Mouse (Mus musculus): ENCODE measurements around the gene Trim54. TPM values are rescaled to one million over a fixed set of nuclear protein-coding genes. Genes with fewer than 3 reads are reported as not detected.

Gene Trim54
- polyA plus RNA-seq, 1 experiment from 2014 or later = 0.65 TPM

DNA sequence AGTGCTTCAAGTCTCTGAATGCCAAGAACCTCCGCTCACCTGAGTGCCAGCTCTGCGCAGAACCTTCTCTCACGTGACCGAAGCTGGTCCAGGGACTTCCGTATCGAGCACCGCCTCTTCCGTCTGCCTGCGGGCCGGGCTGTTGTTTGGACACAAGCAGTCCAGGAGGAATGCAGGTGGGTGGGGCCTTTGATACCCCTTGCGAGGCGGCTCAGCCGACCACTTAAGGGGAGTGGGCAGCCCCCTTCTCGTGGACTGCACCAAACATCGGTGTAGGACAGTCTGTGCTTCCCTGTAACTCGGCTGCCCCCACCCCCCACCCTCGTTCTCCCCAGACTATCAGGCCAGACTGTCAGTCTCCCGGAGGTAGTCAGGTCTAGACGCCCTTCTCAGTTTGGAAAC is 37.6 kb downstream of the Trim54 start, which contains the start of gene Mpv17:
Gene Mpv17, minus strand, starts transcription at position 100 of the 402 bp plus-strand sequence.
- Histone ChIP-seq H3K4me1 (replicated peaks; ENCODE audit: control insufficient read depth, insufficient read depth, low read length) (peaks cover 5% of the 10 kb centered on the region), H3K4me2 (ENCODE audit: low read depth, low read length) (peak within 1 kb of the TSS; percentile 80), H3K27me3 (ENCODE audit: control insufficient read depth, insufficient read depth, low read depth, low read length) (no peaks in the 10 kb centered on the region), H3K27ac (ENCODE audit: low read length) (peak within 1 kb of the TSS; percentile 75), H3K9ac (ENCODE audit: low read length) (peak within 1 kb of the TSS; percentile 81), H3K36me3 (ENCODE audit: control insufficient read depth, insufficient read depth, low read length) (peaks cover 23% of the 10 kb centered on the region), H3K4me3 (ENCODE audit: low read length) (peak within 1 kb of the TSS; percentile 72), H3K9me3 (ENCODE audit: control insufficient read depth, low read length) (no peaks in the 10 kb centered on the region)
- WGBS = under 1% methylated on average over 19 of the region's 19 CpGs
- peak; percentile 96 for ATAC-seq (ENCODE audit: low read depth)

- no peak for ATAC-seq (ENCODE audit: low read depth)
- Histone ChIP-seq H3K4me2 (ENCODE audit: low read depth, low read length) (no peak overlapping the region), H3K9me3 (ENCODE audit: control insufficient read depth, low read length) (no peaks in the 10 kb centered on the region), H3K4me1 (replicated peaks; ENCODE audit: control insufficient read depth, insufficient read depth, low read length) (no peaks in the 10 kb centered on the region), H3K9ac (ENCODE audit: low read length) (no peak overlapping the region), H3K27me3 (ENCODE audit: control insufficient read depth, insufficient read depth, low read depth, low read length) (no peaks in the 10 kb centered on the region), H3K36me3 (ENCODE audit: control insufficient read depth, insufficient read depth, low read length) (peaks cover 66% of the 10 kb centered on the region), H3K4me3 (ENCODE audit: low read length) (no peak overlapping the region), H3K27ac (ENCODE audit: low read length) (no peak overlapping the region)
Observed at GRCm38 (mm10) chr5:31162462-31162861, 46.0 kb downstream of the Trim54 start.

- no peaks in the 10 kb centered on the region for H3K9me3 ChIP-seq (ENCODE audit: control insufficient read depth, low read length)
- WGBS = 81% methylated on average over 1 of the region's 1 CpGs
- H3K4me3 ChIP-seq (ENCODE audit: low read length) = no peak overlapping the region
- H3K9ac ChIP-seq (ENCODE audit: low read length) = no peak overlapping the region
- no peaks in the 10 kb centered on the region for H3K4me1 ChIP-seq (replicated peaks; ENCODE audit: control insufficient read depth, insufficient read depth, low read length)
- H3K27ac ChIP-seq (ENCODE audit: low read length) = no peak overlapping the region
- no peak overlapping the region for H3K4me2 ChIP-seq (ENCODE audit: low read depth, low read length)
- H3K27me3 ChIP-seq (ENCODE audit: control insufficient read depth, insufficient read depth, low read depth, low read length) = no peaks in the 10 kb centered on the region
- H3K36me3 ChIP-seq (ENCODE audit: control insufficient read depth, insufficient read depth, low read length) = peaks cover 61% of the 10 kb centered on the region
- ATAC-seq (ENCODE audit: low read depth) = no peak
Observed at GRCm38 (mm10) chr5:31164878-31165277, 48.4 kb downstream of the Trim54 start.

DNA sequence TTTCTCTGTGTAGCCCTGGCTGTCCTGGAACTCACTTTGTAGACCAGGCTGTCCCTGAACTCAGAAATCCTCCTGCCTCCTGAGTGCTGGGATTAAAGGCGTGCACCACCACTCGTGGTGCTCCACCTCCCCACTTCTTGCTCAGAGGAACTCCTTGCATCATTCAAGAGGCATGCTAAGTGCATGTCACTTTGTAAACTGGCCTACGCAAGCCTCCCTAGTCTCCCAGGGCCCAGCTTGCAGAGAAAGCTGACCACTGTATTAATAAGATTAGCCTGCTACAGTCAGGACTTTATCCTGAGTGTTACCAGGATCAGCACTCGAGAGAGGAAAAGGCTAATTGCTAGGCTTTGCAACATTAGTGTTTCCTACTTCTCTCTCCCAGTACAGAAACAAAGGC is 52.1 kb downstream of the Trim54 start:
- Histone ChIP-seq H3K4me3 (ENCODE audit: low read length) (no peak overlapping the region), H3K4me2 (ENCODE audit: low read depth, low read length) (no peak overlapping the region), H3K4me1 (replicated peaks; ENCODE audit: control insufficient read depth, insufficient read depth, low read length) (no peaks in the 10 kb centered on the region), H3K27me3 (ENCODE audit: control insufficient read depth, insufficient read depth, low read depth, low read length) (no peaks in the 10 kb centered on the region), H3K9ac (ENCODE audit: low read length) (no peak overlapping the region), H3K27ac (ENCODE audit: low read length) (no peak overlapping the region), H3K36me3 (ENCODE audit: control insufficient read depth, insufficient read depth, low read length) (peaks cover 59% of the 10 kb centered on the region), H3K9me3 (ENCODE audit: control insufficient read depth, low read length) (no peaks in the 10 kb centered on the region)
- WGBS = 79% methylated on average over 4 of the region's 4 CpGs
- ATAC-seq (ENCODE audit: low read depth) = no peak

DNA sequence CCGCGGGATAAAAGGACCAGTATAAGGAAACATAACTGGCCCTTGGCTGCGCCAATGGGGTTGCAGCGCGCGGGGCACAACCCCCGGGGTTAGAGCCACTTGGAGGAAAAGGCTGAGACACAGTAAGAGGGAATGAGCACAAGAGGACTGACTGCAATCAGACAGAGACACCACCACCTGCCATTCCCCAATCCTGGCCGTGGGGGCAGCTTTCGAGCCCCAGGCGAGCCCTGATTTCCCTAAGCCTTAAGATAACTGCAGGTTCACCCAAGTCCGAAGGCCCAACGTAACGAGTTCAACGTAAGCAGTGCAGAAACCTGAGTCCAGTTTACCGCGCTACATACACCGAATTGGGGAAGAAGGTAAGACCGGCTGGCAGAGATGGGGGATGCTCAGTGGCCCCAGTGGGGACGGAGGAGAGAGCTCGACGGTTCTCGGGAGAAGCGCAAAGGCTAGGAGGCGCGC is 62.8 kb downstream of the Trim54 start:
- Histone ChIP-seq H3K9me3 (ENCODE audit: control insufficient read depth, low read length) (no peaks in the 10 kb centered on the region), H3K9ac (ENCODE audit: low read length) (peak overlapping the region; percentile 82), H3K27ac (ENCODE audit: low read length) (peak overlapping the region; percentile 100), H3K4me3 (ENCODE audit: low read length) (peak overlapping the region; percentile 97), H3K4me2 (ENCODE audit: low read depth, low read length) (peak overlapping the region; percentile 87), H3K27me3 (ENCODE audit: control insufficient read depth, insufficient read depth, low read depth, low read length) (no peaks in the 10 kb centered on the region), H3K36me3 (ENCODE audit: control insufficient read depth, insufficient read depth, low read length) (no peaks in the 10 kb centered on the region), H3K4me1 (replicated peaks; ENCODE audit: control insufficient read depth, insufficient read depth, low read length) (peaks cover 8% of the 10 kb centered on the region)
- WGBS = 0% methylated on average over 25 of the region's 25 CpGs
- peak; percentile 66 for ATAC-seq (ENCODE audit: low read depth)

GRCm38 (mm10) chr5:31179766-31180630 is 63.5 kb downstream of the Trim54 start, which contains the start of the genes Gm29609 and Gtf3c2:
Gm29609 (minus strand) TSS chr5:31179911.
Gtf3c2 (minus strand) TSS chr5:31180144.
- H3K4me1 ChIP-seq (replicated peaks; ENCODE audit: control insufficient read depth, insufficient read depth, low read length) = peaks cover 8% of the 10 kb centered on the region
- H3K9ac ChIP-seq (ENCODE audit: low read length) = peak within 1 kb of the TSS; percentile 82
- H3K27ac ChIP-seq (ENCODE audit: low read length) = peak within 1 kb of the TSS; percentile 100
- H3K4me3 ChIP-seq (ENCODE audit: low read length) = peak within 1 kb of the TSS; percentile 97
- H3K4me2 ChIP-seq (ENCODE audit: low read depth, low read length) = peak within 1 kb of the TSS; percentile 87
- ATAC-seq (ENCODE audit: low read depth) = peak; percentile 98
- H3K9me3 ChIP-seq (ENCODE audit: control insufficient read depth, low read length) = no peaks in the 10 kb centered on the region
- no peaks in the 10 kb centered on the region for H3K36me3 ChIP-seq (ENCODE audit: control insufficient read depth, insufficient read depth, low read length)
- WGBS = under 1% methylated on average over 59 of the region's 59 CpGs
- H3K27me3 ChIP-seq (ENCODE audit: control insufficient read depth, insufficient read depth, low read depth, low read length) = no peaks in the 10 kb centered on the region

GRCm38 (mm10) chr5:31181183-31181770 is 64.8 kb downstream of the Trim54 start:
- Histone ChIP-seq H3K4me3 (ENCODE audit: low read length) (no peak overlapping the region), H3K36me3 (ENCODE audit: control insufficient read depth, insufficient read depth, low read length) (no peaks in the 10 kb centered on the region), H3K9ac (ENCODE audit: low read length) (no peak overlapping the region), H3K27ac (ENCODE audit: low read length) (no peak overlapping the region), H3K9me3 (ENCODE audit: control insufficient read depth, low read length) (no peaks in the 10 kb centered on the region), H3K4me1 (replicated peaks; ENCODE audit: control insufficient read depth, insufficient read depth, low read length) (peaks cover 8% of the 10 kb centered on the region), H3K27me3 (ENCODE audit: control insufficient read depth, insufficient read depth, low read depth, low read length) (no peaks in the 10 kb centered on the region), H3K4me2 (ENCODE audit: low read depth, low read length) (no peak overlapping the region)
- WGBS = 91% methylated on average over 9 of the region's 9 CpGs
- no peak for ATAC-seq (ENCODE audit: low read depth)

GRCm38 (mm10) chr5:31183678-31184077 is 67.2 kb downstream of the Trim54 start:
- Histone ChIP-seq H3K9me3 (ENCODE audit: control insufficient read depth, low read length) (no peaks in the 10 kb centered on the region), H3K9ac (ENCODE audit: low read length) (no peak overlapping the region), H3K36me3 (ENCODE audit: control insufficient read depth, insufficient read depth, low read length) (peaks cover 19% of the 10 kb centered on the region), H3K4me1 (replicated peaks; ENCODE audit: control insufficient read depth, insufficient read depth, low read length) (peaks cover 3% of the 10 kb centered on the region; the same call in 1 of the 2 replicates), H3K27me3 (ENCODE audit: control insufficient read depth, insufficient read depth, low read depth, low read length) (no peaks in the 10 kb centered on the region), H3K4me3 (ENCODE audit: low read length) (no peak overlapping the region), H3K27ac (ENCODE audit: low read length) (no peak overlapping the region), H3K4me2 (ENCODE audit: low read depth, low read length) (no peak overlapping the region)
- ATAC-seq (ENCODE audit: low read depth) = no peak
- WGBS = 42% methylated on average over 4 of the region's 4 CpGs

Measured in lung, embryonic 16.5 days (tissue).